Mouse (Mus musculus) mature B cell (primary cell): ENCODE data around the gene Nelfb.

Experiments
- in situ Hi-C: fragments of 300-500 bp; cut with MboI; formaldehyde crosslinking; loops from 2 replicates; pipeline ENCODE4 v1.14.3; 2019

Nelfb gene

DNA sequence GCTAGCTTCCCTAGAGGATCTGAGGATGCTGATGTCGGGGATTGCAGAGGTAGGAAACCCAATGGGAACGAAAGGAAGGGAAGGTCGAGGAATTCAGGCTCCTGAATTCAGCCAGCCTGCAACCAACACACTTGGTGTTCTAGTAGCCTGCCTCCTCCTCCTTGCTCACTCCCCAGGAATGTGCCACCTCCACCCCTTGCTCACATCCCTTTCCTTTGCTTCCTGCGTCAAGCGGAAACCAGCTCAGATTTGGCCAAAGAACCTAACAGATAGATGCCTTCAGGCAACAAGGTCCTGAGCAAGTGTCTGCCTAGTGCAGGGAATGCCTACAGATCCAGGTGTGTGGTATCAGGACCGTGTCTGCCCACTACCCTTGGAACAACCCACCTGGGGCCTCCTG lies 34.7 kb downstream of the Nelfb start:
- in situ Hi-C loops, result no loop called here

DNA sequence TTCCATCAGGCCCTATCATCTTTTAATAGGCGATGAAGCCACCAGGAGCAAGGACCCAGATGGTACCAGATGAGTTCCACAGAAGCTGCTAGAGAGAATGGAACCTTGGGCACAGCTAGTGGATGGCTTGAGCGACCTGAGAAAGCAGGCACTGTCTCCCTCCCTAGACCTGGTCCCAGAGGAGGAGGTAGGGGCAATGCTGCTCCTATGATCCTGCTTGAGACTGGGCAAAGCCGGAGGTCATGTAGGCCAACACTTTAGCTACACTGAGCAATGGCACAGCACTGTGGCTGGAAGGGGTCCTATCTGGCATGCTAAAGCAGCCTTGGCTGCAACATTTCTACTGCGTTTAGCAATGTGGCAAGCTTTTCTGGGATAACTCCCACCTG lies 35.6 kb downstream of the Nelfb start:
- in situ Hi-C loops, result no loop called here

DNA sequence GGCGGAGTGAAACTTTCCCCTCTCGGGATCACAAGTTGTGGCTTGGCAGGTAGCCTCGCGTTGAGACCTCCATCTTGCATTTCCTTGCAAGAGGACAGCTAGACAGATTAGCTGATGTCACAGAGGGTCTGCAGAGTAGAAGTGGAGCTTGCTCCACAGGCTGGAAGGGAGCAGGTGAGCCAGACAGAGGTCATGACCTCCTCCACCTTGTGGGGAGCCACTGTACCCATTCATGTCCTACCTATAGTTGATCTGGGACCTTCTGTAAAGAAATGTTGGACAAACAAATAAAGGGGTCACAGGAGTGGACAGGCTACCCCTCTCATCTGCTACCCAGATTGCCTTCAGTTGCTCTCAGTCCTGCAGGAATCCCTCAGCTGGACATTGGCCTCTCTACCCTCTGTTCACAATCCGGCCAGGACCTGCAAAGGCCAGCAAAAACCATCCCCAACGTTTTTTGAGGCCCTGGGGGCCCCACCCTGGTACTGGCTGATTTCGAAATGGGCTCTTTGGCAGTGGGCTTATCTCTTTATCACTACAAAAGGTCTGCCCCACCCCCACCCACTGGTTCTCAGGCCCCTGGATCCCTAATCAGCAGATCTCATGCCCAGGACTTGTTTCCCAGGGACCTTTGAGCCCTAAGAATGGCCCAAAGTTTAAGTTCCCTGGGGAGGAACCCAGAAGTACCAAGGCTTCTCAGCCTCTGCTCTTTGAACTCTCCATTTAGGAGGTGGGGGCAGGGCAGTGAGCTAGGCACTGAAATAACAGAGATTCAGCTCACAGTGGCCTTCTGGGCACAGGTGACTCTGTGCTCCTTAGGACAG lies 36.2 kb downstream of the Nelfb start:
- in situ Hi-C loops, result no loop called here

DNA sequence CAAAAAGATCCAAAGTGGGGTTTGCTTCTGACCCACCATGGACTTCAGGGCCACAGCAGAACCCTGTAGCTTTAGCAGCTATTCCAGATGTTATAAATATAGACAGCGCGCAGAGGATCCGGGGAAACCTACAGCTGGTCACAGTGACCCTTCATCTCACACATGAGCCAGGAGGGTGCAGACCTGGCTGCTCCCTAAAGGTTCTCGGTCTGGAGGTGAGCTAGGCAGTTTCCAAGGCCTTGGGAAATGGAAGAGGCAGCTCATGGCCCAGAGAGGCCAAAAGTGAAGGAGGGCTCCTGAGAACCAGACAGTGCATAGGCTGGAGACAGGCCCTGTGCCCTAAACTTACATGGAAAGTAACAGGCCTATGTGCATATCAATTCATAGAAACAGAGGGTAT lies 37.5 kb downstream of the Nelfb start:
- in situ Hi-C loops, result no loop called here

DNA sequence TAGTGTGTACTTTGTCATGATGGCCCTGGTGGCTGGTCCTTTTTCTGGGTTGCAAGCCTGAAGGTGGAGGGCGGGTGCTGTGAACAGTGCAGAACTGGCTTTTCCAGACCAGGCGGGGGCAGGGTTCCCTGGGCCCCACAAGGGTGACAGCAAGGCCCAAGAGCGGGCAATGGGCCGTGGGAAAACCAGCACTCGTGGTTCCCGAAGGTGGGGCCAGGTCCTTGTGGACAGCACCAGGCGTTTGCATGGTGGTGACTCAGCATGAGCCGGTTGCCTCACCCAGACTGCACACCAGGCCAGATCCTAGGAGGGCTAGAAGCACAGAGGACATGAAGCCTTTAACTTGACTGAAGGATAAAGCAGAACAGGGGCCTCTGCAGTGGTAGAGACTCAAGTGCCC lies 38.7 kb downstream of the Nelfb start:
- in situ Hi-C loops, result no loop called here

DNA sequence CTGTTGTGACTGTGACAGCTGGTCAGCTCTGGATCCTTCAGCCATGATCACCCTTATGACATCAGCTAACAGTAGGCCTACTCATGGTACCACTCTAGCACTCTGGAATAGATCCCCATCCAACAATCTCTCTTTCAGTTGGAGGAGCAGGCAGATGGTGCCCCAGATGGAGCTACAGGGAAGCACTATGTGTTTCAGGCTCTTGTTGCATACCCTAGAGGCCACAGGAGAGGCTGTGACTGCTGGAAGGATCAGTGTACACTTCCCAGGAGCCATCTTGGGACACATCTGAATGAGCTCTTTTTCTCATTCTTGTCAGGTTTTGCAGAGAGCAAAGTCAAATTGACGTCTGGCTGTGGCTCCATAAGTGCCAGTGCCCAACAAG lies 39.5 kb downstream of the Nelfb start:
- in situ Hi-C loops, result no loop called here

DNA sequence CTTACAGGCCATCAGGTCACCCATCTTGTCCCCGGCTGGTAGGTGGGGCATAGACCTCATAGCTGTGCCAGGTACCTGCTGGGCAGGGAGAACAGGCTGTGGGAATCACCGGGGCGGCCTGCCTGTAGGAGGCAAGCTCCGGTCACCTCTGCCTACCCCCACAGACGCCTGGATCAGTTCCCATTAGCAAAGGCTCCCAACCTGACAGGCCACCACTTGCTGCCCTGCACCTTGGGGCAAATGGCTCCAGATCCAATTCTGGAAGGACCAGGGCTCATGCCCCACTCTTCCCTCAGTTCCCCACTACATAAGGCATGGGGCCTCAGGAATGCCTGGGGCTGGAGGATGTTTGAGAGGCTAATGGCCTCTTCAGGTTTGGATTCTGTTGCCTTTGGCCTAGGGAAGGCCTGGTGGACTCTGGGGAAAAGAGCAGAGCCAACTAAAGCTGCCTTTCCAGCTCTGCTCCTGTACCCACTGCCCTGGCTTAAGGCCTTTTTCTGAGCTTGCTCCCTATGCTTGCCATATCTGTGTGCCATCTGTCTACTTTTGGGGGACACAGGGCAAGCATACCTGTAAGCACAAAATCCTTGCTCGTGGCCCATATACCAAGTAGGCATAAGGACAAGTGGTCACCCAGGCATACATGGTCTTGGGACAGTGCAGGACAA lies 40.1 kb downstream of the Nelfb start:
- in situ Hi-C loops, result no loop called here

DNA sequence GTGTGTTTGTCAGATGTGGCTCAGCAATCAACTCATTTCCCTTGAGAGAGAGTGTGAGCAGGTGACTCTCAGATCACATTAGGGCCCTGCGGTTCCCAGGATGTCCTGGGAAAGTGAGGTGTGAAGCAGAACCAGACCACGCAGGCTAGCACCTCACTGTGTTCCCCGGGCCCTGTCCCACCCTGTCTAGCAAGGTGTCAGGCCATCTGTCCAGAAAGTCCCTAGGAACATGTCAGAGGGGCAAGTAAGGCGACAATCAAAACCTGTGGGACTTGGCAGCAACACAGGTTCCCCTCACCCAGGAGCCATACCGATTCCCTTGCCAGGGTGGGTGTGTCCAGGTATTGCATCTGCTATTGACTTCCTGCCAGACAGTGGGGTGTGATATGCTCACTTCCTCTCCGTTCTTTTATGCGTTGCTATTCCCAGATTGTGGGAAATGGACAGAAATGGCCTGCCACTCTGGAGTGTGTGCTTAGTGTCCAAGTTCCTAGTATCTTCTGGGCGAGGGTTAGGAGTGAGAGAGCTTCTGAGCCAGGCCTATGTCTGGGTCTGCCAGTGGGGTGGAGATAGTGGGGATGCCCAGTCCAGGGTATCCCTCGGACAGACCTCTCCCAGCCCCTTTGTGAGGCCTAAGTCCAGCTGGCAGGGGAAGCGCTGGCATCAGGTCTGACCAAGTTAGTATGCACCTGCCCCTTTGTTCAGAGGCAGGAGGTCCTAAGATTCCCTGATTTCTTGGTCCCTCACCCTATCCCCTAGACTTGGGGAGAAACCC lies 40.8 kb downstream of the Nelfb start:
- in situ Hi-C loops, result no loop called here

DNA sequence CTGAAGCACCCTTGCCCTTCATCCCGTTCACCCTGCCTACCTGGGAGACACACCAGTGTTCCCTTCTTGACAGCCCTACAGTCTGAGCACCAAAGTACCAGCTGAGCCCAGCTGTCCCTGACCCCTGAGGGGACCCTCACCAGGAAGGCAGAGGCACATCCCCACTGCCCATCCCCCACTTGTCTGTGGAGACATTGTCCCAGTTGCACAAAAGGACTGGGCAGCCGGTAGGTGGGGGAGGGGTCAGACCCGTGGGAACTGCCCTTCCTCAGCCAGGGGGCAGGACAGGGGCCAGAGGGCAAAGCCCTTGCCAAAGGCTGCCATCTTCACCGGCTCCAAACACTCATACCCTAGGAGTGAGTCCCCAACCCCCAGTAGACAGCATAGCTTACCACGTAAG lies 41.5 kb downstream of the Nelfb start:
- in situ Hi-C loops, result no loop called here

DNA sequence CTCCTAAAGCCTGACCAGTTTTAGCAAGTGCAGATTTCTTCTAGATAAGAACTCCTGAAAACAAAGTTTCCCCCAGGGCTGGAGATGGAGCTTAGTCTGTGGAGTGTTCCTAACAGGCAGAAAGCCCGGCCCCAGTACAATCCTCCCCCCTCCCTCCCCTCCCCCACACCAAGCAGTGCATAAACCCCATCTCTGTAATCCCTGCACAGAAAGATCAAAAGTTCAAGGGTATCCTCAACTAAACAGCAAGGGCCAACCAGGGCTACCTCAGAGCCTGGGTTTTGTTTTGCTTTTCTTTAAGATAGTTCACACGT lies 42.7 kb downstream of the Nelfb start:
- in situ Hi-C loops, result no loop called here

DNA sequence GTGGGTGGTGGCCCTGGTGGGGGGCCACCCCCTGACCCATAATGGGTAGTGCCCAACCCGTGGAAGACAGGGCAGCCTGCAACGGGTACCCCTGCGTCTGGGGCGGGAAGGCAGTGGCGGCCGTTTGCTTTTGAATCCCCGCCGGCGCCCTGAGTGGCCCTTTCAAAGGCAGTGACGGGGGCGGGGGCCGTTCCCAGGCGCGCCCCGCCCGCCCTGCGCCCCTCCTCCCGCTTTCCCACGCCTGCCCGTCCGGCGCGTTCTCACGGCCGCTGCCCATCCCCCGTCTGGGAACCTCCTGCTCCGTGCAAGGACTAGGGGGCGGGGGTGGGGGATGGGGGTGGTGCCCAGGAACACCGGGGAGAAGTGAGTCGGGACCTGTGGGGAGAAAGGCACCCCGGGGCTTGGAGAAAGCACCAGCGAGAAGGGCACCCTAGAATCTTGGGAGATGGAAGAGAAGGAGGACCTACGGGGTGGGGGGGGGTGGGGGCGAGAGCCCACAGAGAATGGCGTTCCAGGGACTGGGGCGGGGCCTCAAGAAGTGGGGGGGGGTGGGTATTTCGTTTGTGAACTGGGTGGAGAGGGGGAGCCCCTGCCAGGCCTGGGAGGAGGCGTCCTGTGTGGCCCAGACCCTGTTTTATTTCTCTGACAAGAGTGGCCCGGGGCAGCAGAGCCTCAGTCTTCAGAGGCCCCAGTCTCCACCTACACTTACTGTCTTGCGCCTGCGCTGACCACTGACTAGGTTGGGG lies 43.2 kb downstream of the Nelfb start:
- in situ Hi-C loops, result no loop called here

DNA sequence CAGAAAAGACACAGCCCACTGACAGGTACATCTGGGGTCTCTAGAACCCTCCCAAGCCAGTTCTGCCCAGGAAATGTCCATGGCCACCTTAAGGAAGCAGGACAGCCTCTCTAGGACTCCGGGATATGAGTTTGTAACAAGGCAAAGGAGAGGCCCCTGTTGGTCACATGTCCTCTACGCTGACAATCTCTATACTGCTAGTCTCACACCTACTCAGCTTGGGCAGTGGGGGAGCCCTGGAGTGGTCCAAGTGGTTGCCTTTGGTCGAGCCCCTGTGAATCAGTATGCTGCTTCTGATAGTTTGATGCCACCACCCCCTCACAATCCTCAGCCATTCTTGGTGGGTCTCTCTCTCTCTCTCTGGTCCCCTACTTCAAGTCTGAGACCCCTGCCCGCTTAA lies 43.8 kb downstream of the Nelfb start:
- in situ Hi-C loops, result no loop called here

DNA sequence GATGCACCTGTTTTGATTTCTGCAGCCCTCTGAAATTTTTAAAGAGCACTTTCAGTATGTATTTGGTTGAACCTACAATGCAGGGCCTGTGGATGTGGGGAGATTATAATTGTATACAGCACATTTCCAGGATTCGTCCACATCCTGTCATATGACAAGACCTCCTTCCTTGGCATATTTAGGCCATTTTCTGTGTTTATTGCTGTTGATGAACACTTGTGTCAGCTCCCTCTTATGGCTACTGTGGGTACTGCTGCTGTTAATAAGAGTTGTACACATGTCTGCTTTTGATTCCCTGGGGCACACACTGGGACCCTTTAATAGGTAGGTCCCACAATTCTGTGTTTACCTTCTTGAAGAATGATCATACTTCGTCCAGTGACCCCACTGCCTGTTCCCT lies 53.6 kb downstream of the Nelfb start:
- in situ Hi-C loops, result no loop called here

DNA sequence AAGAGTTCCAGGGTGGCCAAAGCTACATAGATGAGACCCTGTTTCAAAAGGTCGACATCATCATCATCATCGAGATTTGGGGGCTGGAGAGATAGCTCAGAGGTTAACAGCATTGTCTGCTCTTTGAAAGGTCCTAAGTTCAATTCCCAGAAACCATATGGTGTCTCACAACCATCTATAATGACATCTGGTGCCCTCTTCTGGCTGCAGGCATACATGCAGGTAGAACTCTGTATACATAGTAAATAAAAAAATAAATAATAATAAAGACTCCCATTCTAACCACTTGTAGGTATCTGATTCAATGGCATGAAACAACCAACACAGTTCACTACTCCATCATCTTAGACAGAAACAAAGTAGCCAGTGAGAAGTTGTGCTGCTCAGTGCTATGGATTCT lies 54.3 kb downstream of the Nelfb start:
- in situ Hi-C loops, result no loop called here

DNA sequence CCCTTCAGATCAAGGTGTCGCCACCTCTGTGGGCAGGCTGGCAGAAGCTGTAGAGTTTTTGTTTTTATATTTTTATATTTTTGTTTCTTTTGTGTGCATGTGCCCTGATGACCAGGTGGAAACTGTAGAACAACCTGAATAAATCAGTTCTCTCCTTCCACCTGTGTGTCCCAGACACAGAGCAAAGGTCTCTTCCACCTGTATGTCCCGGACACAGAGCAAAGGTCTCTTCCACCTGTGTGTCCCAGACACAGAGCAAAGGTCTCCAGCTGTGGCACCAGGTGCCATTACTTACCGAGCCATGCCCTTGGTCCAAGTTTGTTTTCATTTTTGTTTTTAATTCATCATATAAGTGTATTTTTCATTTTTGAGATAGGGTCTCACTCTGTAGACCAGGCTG lies 55.1 kb downstream of the Nelfb start:
- in situ Hi-C loops, result no loop called here

DNA sequence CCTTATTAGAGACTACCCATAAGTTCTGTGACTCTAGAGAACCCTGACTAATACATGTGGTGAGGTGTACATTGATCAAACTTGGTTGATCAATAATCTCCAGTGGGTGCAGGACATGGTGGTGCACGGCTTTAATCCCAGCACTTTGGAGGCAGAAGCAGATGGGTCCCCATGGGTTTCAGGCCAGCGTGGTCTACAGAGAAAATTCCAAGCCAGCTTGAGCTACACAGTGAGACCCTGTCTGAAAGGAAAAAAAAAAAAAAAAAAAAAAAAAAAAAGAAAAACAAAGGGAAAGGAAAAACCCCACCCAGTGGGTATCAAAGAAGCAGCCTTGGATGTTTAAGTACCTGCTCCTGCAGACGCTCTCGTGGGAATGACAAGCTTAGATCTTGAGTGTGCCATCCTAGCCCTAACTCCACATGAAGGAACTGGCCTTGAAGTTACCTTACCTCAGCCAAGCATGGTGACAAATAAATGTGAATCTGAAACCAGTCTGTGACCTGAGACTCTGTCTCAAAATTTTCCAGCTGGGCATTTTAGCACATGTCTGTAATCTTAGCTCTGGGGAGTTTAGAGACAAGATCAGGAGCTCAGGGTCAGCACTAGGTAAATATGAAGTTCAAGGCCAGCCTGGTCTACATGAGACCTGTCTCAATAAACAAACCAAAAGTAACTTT lies 59.9 kb downstream of the Nelfb start:
- in situ Hi-C loops, result no loop called here
